Mouse (Mus musculus) heart, postnatal 0 days (tissue): ENCODE results near the gene Ets2. TPM values are rescaled to one million over a fixed set of nuclear protein-coding genes. Genes with fewer than 3 reads are reported as not detected.

Experiments
- ATAC-seq: fragments of 200-750 bp; cut with Nextera tagmentation; 2 replicates; pipeline ENCODE4 v1.8.0; 2017; ENCODE audit warnings: low read depth, moderate number of reproducible peaks, moderate library complexity; ENCODE audit not compliant: insufficient read depth
- DNase-seq: peaks from one replicate; pipeline ENCODE4 v3.0.0-alpha.2; 2016; ENCODE audit warnings: low spot score
- H3K27ac ChIP-seq: fragments of 300-500 bp; sonication (generic); 2 replicates; pipeline ENCODE4 v1.5.1; 2014; ENCODE audit warnings: low read depth, mild to moderate bottlenecking
- H3K27me3 ChIP-seq: fragments of 300-500 bp; sonication (generic); 2 replicates; pipeline ENCODE4 v1.6.1; 2014; ENCODE audit warnings: low read length, mixed read lengths; ENCODE audit not compliant: control insufficient read depth, insufficient read depth
- H3K36me3 ChIP-seq: fragments of 300-500 bp; sonication (generic); replicated peaks from 2 replicates; pipeline ENCODE4 v1.6.1; 2014; ENCODE audit warnings: low read length, mixed read lengths; ENCODE audit not compliant: control insufficient read depth, insufficient read depth
- H3K4me1 ChIP-seq: fragments of 300-500 bp; sonication (generic); 2 replicates; pipeline ENCODE4 v1.6.1; 2014; ENCODE audit warnings: antibody characterized with exemption; ENCODE audit not compliant: control insufficient read depth, insufficient read depth
- H3K4me2 ChIP-seq: fragments of 300-500 bp; sonication (generic); 2 replicates; pipeline ENCODE4 v1.6.1; 2014; ENCODE audit warnings: low read depth, mild to moderate bottlenecking, low read length, moderate library complexity
- H3K4me3 ChIP-seq: fragments of 300-500 bp; sonication (generic); 2 replicates; pipeline ENCODE4 v1.5.1; 2014; ENCODE audit warnings: low read depth, low read length
- H3K9ac ChIP-seq: fragments of 300-500 bp; sonication (generic); replicated peaks from 2 replicates; pipeline ENCODE4 v1.6.1; 2014; ENCODE audit warnings: low read depth, low read length, mixed read lengths
- H3K9me3 ChIP-seq: fragments of 300-500 bp; sonication (generic); replicated peaks from 2 replicates; pipeline ENCODE4 v1.6.1; 2016; ENCODE audit warnings: low read length; ENCODE audit not compliant: control insufficient read depth
- CTCF ChIP-seq: IDR thresholded peaks from 2 replicates; pipeline ENCODE4 v1.5.1; 2016; ENCODE audit warnings: antibody characterized with exemption, control low read depth, low read depth
- EP300 ChIP-seq: IDR thresholded peaks from 2 replicates; pipeline ENCODE4 v1.6.1; 2016; ENCODE audit warnings: antibody characterized with exemption, low read depth
- WGBS: fragments of 180-500 bp; shearing (Covaris S2); extraction: QIAGEN DNeasy Blood & Tissue Kit; methylation state at CpG from one replicate; pipeline ENCODE4 v1.1.7; 2014; 5-methylcytosine and 5-hydroxymethylcytosine counted together
- polyA plus RNA-seq: library from polyadenylated mRNA; unstranded; fragments of >200 nt; fragmentation: Nextera tagmentation; extraction: Ambion mirVana; gene quantifications from 2 replicates; pipeline ENCODE4 v1.2.1, GENCODE M21; 2015
- total RNA-seq: library from RNA; depleted of rRNA; stranded (reverse); fragments of >200 nt; gene quantifications from 2 replicates; pipeline ENCODE4 v1.2.3, GENCODE M21; 2014; ENCODE audit warnings: low replicate concordance

Ets2 gene
- total and polyA plus RNA-seq, 2 experiments from 2014 or later = 44.0 to 61.2 TPM

DNA sequence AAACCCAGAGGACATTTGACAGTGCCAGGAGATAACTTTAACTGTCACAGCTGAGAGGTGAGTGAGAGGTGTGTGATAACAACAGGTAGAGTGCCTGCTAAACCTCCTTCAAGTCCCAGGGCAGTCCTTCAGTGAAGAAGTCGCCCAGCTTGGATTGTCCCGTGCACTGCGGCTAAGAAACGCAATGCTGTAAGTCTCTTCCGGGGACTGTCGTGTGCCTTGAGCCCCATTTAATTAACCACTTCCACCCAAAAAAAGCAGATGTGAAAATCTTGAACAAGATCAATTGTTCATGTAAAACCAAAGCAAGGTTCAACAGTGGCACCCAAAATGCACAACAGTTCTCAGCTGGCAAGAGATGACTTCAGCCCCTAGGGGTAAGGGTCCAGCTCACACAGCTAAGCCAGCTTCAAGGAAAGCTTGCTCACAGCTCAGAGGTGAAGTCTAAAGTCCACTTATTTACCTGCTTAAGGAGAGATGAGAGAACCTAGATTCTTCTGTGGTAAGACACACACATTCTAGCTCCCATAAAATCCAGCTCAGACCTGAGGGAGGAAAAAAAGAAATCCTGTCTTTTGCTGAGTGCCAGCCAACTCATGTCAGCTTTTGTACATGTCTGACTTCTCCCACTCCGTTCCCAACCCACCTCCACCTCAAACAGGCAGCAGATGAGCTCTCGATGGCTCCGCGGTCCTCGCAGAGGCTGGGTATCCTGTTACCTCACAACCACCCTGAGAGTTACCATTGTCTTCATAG lies 34.3 kb upstream of the Ets2 start:
- H3K9ac ChIP-seq = no peak overlapping the region
- 71% methylated on average over 11 of the region's 11 CpGs for WGBS
- ATAC-seq (no peak), DNase-seq (no peak)
- H3K4me2 ChIP-seq = no peak overlapping the region
- H3K4me1 ChIP-seq = no peaks in the 10 kb centered on the region
- H3K27ac ChIP-seq = no peak overlapping the region
- H3K36me3 ChIP-seq = no peaks in the 10 kb centered on the region
- TF ChIP-seq CTCF (no peak), EP300 (no peak)
- no peak overlapping the region for H3K4me3 ChIP-seq
- H3K27me3 ChIP-seq = no peaks in the 10 kb centered on the region
- no peaks in the 10 kb centered on the region for H3K9me3 ChIP-seq

DNA sequence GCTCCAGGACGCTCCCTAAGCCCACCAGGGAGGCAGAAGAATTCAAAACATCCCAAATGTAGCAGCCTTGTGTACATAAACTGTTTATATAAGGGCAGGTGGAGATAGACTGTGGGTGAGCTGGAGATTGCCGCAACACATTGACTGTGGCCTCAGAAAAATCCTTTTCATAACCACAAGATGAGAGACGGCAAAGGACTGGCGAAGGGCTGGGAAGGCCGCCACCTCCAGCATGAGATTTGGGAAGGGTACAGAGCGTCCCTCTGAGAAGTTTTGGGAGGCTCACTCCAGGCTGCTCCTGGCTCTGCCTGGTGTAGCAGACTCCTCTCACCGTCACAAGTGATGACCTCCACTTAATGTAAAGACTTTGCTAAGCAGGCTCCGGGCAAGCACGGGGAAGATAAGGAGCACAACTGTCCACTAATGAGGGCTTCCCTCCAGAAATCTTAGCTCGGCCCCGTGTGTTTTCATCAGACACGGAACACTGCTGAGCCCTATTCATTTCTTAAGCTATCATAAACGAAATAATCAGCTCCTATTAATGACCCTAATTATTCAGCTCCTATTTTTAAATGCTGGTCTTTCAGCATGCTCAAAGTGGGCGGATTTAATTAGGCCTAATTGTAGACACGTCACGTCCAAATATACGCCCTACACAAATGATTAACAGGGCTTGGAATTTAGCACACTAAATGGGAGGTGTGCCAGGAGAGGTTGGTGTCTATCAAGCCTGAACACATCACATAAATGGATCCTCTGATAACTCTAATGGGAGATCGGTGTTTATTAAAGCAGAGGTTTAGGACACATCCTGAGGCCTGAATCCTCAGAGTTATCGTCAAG lies 33.5 kb upstream of the Ets2 start:
- Histone ChIP-seq H3K9me3 (no peaks in the 10 kb centered on the region), H3K4me3 (no peak overlapping the region), H3K9ac (no peak overlapping the region), H3K36me3 (no peaks in the 10 kb centered on the region), H3K4me1 (no peaks in the 10 kb centered on the region), H3K27me3 (no peaks in the 10 kb centered on the region), H3K27ac (no peak overlapping the region), H3K4me2 (no peak overlapping the region)
- WGBS = 52% methylated on average over 19 of the region's 19 CpGs
- no peak for TF ChIP-seq EP300
- TF ChIP-seq CTCF = no peak
- DNase-seq (no peak), ATAC-seq (no peak)

- Histone ChIP-seq H3K9me3 (no peaks in the 10 kb centered on the region), H3K36me3 (no peaks in the 10 kb centered on the region), H3K4me1 (0 out of 2 replicates have a peak, but pooled peaks cover 4% of the 10 kb centered on the region), H3K4me2 (peak overlapping the region; percentile 27; the same call in 1 of the 2 replicates), H3K4me3 (peak overlapping the region; percentile 9; the same call in 1 of the 2 replicates), H3K27ac (no peak overlapping the region), H3K9ac (no peak overlapping the region), H3K27me3 (no peaks in the 10 kb centered on the region)
- 46% methylated on average over 5 of the region's 5 CpGs for WGBS
- ATAC-seq = no peak; the same call in 1 of the 2 replicates
- no peak for TF ChIP-seq CTCF
- no peak for TF ChIP-seq EP300
- DNase-seq = no peak
These were observed 27.4 kb upstream of the Ets2 start for GRCm38 (mm10) chr16:95674452-95674921.

- ATAC-seq = no peak
- no peak for DNase-seq
- Histone ChIP-seq H3K36me3 (no peaks in the 10 kb centered on the region), H3K4me3 (no peak overlapping the region), H3K9ac (no peak overlapping the region), H3K9me3 (no peaks in the 10 kb centered on the region), H3K27ac (no peak overlapping the region), H3K27me3 (no peaks in the 10 kb centered on the region), H3K4me1 (0 out of 2 replicates have a peak, but pooled peaks cover 4% of the 10 kb centered on the region), H3K4me2 (no peak overlapping the region)
- TF ChIP-seq EP300 (no peak), CTCF (no peak)
- WGBS = 68% methylated on average over 11 of the region's 11 CpGs
These were observed 26.7 kb upstream of the Ets2 start for GRCm38 (mm10) chr16:95675212-95675611.

DNA sequence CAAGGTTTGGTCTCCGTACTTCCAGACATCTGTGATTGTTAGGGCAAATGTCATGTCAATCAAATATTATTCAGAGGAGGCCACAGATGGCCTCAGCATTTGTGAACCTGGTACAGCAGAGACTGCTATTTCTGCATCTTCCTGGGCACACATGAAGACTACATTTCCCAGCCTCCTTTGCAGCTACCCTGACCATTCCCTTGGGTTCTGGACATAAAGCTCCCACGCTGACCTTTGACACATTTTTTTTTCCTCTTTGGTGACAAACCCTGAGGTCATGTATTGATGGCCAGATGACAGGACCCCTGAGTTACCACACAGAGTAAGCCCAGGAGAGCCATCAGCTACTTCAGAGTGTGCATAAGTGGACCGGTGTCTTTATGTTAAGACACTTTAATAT lies 25.2 kb upstream of the Ets2 start:
- Histone ChIP-seq H3K27me3 (no peaks in the 10 kb centered on the region), H3K4me2 (no peak overlapping the region), H3K36me3 (no peaks in the 10 kb centered on the region), H3K9ac (no peak overlapping the region), H3K27ac (no peak overlapping the region), H3K9me3 (no peaks in the 10 kb centered on the region), H3K4me1 (0 out of 2 replicates have a peak, but pooled peaks cover 4% of the 10 kb centered on the region), H3K4me3 (no peak overlapping the region)
- ATAC-seq (no peak), DNase-seq (no peak)
- WGBS = 85% methylated on average over 3 of the region's 3 CpGs
- no peak for TF ChIP-seq CTCF
- TF ChIP-seq EP300 = no peak
